Mouse (Mus musculus): ENCODE results near the gene Efna5. TPM values are rescaled to one million over a fixed set of nuclear protein-coding genes. Genes with fewer than 3 reads are reported as not detected.

Gene Efna5
- polyA plus RNA-seq, 1 experiment from 2014 or later = 56.7 TPM

- no peaks in the 10 kb centered on the region for H3K4me1 ChIP-seq (replicated peaks; ENCODE audit: control insufficient read depth, insufficient read depth, low read length)
- no peak overlapping the region for H3K4me2 ChIP-seq (replicated peaks; ENCODE audit: low read depth, low read length)
These were observed 94.6 kb downstream of the Efna5 start for GRCm38 (mm10) chr17:62786602-62786907.

GRCm38 (mm10) chr17:62785781-62786601 lies 95.1 kb downstream of the Efna5 start:
- DNase-seq (ENCODE audit: low spot score) = no peak
- no peak overlapping the region for H3K27ac ChIP-seq (ENCODE audit: low read depth, low read length)
- no peaks in the 10 kb centered on the region for H3K4me1 ChIP-seq (replicated peaks; ENCODE audit: control insufficient read depth, insufficient read depth, low read length)
- 56% methylated on average over 4 of the region's 4 CpGs for WGBS
- no peak overlapping the region for H3K4me3 ChIP-seq (ENCODE audit: low read depth, low read length)
- H3K9me3 ChIP-seq (ENCODE audit: control insufficient read depth, low read length) = no peaks in the 10 kb centered on the region
- no peak overlapping the region for H3K4me2 ChIP-seq (replicated peaks; ENCODE audit: low read depth, low read length)
- no peak overlapping the region for H3K9ac ChIP-seq (ENCODE audit: low read depth, low read length)
- H3K27me3 ChIP-seq (ENCODE audit: control insufficient read depth, insufficient read depth, low read length) = no peaks in the 10 kb centered on the region
- no peak for ATAC-seq (ENCODE audit: low FRiP score)
- no peaks in the 10 kb centered on the region for H3K36me3 ChIP-seq (ENCODE audit: control insufficient read depth, insufficient read depth, low read length)

More at GRCm38 (mm10) chr17:62786602-62786907, 94.6 kb downstream of the Efna5 start:
- Histone ChIP-seq H3K9ac (ENCODE audit: low read depth, low read length) (no peak overlapping the region), H3K27me3 (ENCODE audit: control insufficient read depth, insufficient read depth, low read length) (no peaks in the 10 kb centered on the region), H3K9me3 (ENCODE audit: control insufficient read depth, low read length) (no peaks in the 10 kb centered on the region), H3K4me3 (ENCODE audit: low read depth, low read length) (no peak overlapping the region), H3K36me3 (ENCODE audit: control insufficient read depth, insufficient read depth, low read length) (no peaks in the 10 kb centered on the region), H3K27ac (ENCODE audit: low read depth, low read length) (no peak overlapping the region)
- ATAC-seq (ENCODE audit: low FRiP score) (no peak), DNase-seq (ENCODE audit: low spot score) (no peak)
- WGBS = 51% methylated on average over 7 of the region's 7 CpGs

- Histone ChIP-seq H3K4me1 (replicated peaks; ENCODE audit: control insufficient read depth, insufficient read depth, low read length) (no peaks in the 10 kb centered on the region), H3K9ac (ENCODE audit: low read depth, low read length) (no peak overlapping the region), H3K4me3 (ENCODE audit: low read depth, low read length) (no peak overlapping the region), H3K27me3 (ENCODE audit: control insufficient read depth, insufficient read depth, low read length) (no peaks in the 10 kb centered on the region), H3K9me3 (ENCODE audit: control insufficient read depth, low read length) (no peaks in the 10 kb centered on the region), H3K36me3 (ENCODE audit: control insufficient read depth, insufficient read depth, low read length) (no peaks in the 10 kb centered on the region), H3K4me2 (replicated peaks; ENCODE audit: low read depth, low read length) (peak overlapping the region; percentile 39), H3K27ac (ENCODE audit: low read depth, low read length) (no peak overlapping the region)
- WGBS = 35% methylated on average over 27 of the region's 27 CpGs
- peak; percentile 43 for DNase-seq (ENCODE audit: low spot score)
- peak; percentile 39; the same call in 1 of the 2 replicates for ATAC-seq (ENCODE audit: low FRiP score)
These were observed 96.6 kb downstream of the Efna5 start for GRCm38 (mm10) chr17:62784274-62785171.

- H3K4me2 ChIP-seq (replicated peaks; ENCODE audit: low read depth, low read length) = peak overlapping the region; percentile 39
- WGBS = 19% methylated on average over 13 of the region's 13 CpGs
- DNase-seq (ENCODE audit: low spot score) = peak; percentile 91
- H3K4me1 ChIP-seq (replicated peaks; ENCODE audit: control insufficient read depth, insufficient read depth, low read length) = no peaks in the 10 kb centered on the region
- H3K4me3 ChIP-seq (ENCODE audit: low read depth, low read length) = no peak overlapping the region
- H3K9ac ChIP-seq (ENCODE audit: low read depth, low read length) = no peak overlapping the region
- 0 out of 2 replicates have a peak, but pooled peaks cover 2% of the 10 kb centered on the region for H3K27me3 ChIP-seq (ENCODE audit: control insufficient read depth, insufficient read depth, low read length)
- H3K9me3 ChIP-seq (ENCODE audit: control insufficient read depth, low read length) = no peaks in the 10 kb centered on the region
- H3K36me3 ChIP-seq (ENCODE audit: control insufficient read depth, insufficient read depth, low read length) = no peaks in the 10 kb centered on the region
- no peak overlapping the region for H3K27ac ChIP-seq (ENCODE audit: low read depth, low read length)
- ATAC-seq (ENCODE audit: low FRiP score) = peak; percentile 71
These were observed 97.4 kb downstream of the Efna5 start for GRCm38 (mm10) chr17:62783524-62784273.

- no peak overlapping the region for H3K4me2 ChIP-seq (replicated peaks; ENCODE audit: low read depth, low read length)
- 76% methylated on average over 13 of the region's 13 CpGs for WGBS
- no peaks in the 10 kb centered on the region for H3K36me3 ChIP-seq (ENCODE audit: control insufficient read depth, insufficient read depth, low read length)
- no peak overlapping the region for H3K9ac ChIP-seq (ENCODE audit: low read depth, low read length)
- H3K27ac ChIP-seq (ENCODE audit: low read depth, low read length) = no peak overlapping the region
- no peaks in the 10 kb centered on the region for H3K9me3 ChIP-seq (ENCODE audit: control insufficient read depth, low read length)
- no peak overlapping the region for H3K4me3 ChIP-seq (ENCODE audit: low read depth, low read length)
- ATAC-seq (ENCODE audit: low FRiP score) (no peak), DNase-seq (ENCODE audit: low spot score) (no peak)
- H3K27me3 ChIP-seq (ENCODE audit: control insufficient read depth, insufficient read depth, low read length) = 0 out of 2 replicates have a peak, but pooled peaks cover 2% of the 10 kb centered on the region
- no peaks in the 10 kb centered on the region for H3K4me1 ChIP-seq (replicated peaks; ENCODE audit: control insufficient read depth, insufficient read depth, low read length)
These were observed 98.2 kb downstream of the Efna5 start for GRCm38 (mm10) chr17:62782826-62783404.

GRCm38 (mm10) chr17:62781120-62781519 lies 100.0 kb downstream of the Efna5 start:
- Histone ChIP-seq H3K4me1 (replicated peaks; ENCODE audit: control insufficient read depth, insufficient read depth, low read length) (no peaks in the 10 kb centered on the region), H3K36me3 (ENCODE audit: control insufficient read depth, insufficient read depth, low read length) (no peaks in the 10 kb centered on the region), H3K27ac (ENCODE audit: low read depth, low read length) (no peak overlapping the region), H3K4me2 (replicated peaks; ENCODE audit: low read depth, low read length) (no peak overlapping the region), H3K9ac (ENCODE audit: low read depth, low read length) (no peak overlapping the region), H3K9me3 (ENCODE audit: control insufficient read depth, low read length) (no peaks in the 10 kb centered on the region), H3K27me3 (ENCODE audit: control insufficient read depth, insufficient read depth, low read length) (0 out of 2 replicates have a peak, but pooled peaks cover 2% of the 10 kb centered on the region), H3K4me3 (ENCODE audit: low read depth, low read length) (no peak overlapping the region)
- WGBS = 80% methylated on average over 5 of the region's 6 CpGs
- DNase-seq (ENCODE audit: low spot score) = no peak
- ATAC-seq (ENCODE audit: low FRiP score) = no peak

- Histone ChIP-seq H3K4me2 (replicated peaks; ENCODE audit: low read depth, low read length) (no peak overlapping the region), H3K4me3 (ENCODE audit: low read depth, low read length) (no peak overlapping the region), H3K27ac (ENCODE audit: low read depth, low read length) (no peak overlapping the region), H3K27me3 (ENCODE audit: control insufficient read depth, insufficient read depth, low read length) (0 out of 2 replicates have a peak, but pooled peaks cover 2% of the 10 kb centered on the region), H3K9me3 (ENCODE audit: control insufficient read depth, low read length) (no peaks in the 10 kb centered on the region), H3K9ac (ENCODE audit: low read depth, low read length) (no peak overlapping the region), H3K4me1 (replicated peaks; ENCODE audit: control insufficient read depth, insufficient read depth, low read length) (no peaks in the 10 kb centered on the region), H3K36me3 (ENCODE audit: control insufficient read depth, insufficient read depth, low read length) (no peaks in the 10 kb centered on the region)
- 17% methylated on average over 10 of the region's 10 CpGs for WGBS
- peak; percentile 43 for DNase-seq (ENCODE audit: low spot score)
- ATAC-seq (ENCODE audit: low FRiP score) = peak; percentile 72
These were observed 103.1 kb downstream of the Efna5 start for GRCm38 (mm10) chr17:62777858-62778564.

Measured in hindbrain, embryonic 11.5 days (tissue).